Mouse (Mus musculus) erythroblast, embryonic 14.5 days (primary cell): ENCODE data around the gene Slc22a4.

Experiments
- GATA1 ChIP-seq: IDR thresholded peaks from 2 replicates; pipeline ENCODE4 v1.6.1; 2012; ENCODE audit warnings: low read length, inconsistent platforms, mixed read lengths
- TAL1 ChIP-seq: IDR thresholded peaks from 3 replicates; pipeline ENCODE4 v1.6.1; 2012; ENCODE audit warnings: low read length, inconsistent platforms, mixed read lengths

DNA sequence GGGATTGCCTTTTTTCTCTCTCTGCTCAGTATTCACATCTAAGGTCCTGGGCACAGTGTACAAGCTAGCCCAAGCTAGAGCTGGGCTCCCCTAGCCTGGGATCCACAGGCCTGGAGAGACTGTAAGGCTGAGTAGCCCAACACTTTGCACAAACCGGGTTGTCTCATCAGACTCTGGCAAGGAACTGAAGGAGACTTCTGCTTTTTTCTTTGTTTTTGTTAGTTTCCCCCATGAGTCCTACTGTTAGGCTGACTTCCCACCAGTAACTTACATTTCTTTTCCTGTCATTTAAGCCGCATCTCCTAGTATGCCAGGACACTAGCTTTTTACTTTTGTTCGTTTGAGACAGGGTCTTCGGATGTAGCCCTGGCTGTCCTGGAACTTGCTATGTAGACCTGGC lies 1.1 kb upstream of the Slc22a4 start:
- TF ChIP-seq TAL1 (no peak), GATA1 (no peak)
